Mouse (Mus musculus) WW6 (cell line): ENCODE measurements around the gene Slc7a14.

Experiments used
- DNase-seq: peaks from one replicate; pipeline ENCODE4 v3.0.0-alpha.2; 2013; ENCODE audit warnings: low read depth, low spot score

Slc7a14 gene

DNA sequence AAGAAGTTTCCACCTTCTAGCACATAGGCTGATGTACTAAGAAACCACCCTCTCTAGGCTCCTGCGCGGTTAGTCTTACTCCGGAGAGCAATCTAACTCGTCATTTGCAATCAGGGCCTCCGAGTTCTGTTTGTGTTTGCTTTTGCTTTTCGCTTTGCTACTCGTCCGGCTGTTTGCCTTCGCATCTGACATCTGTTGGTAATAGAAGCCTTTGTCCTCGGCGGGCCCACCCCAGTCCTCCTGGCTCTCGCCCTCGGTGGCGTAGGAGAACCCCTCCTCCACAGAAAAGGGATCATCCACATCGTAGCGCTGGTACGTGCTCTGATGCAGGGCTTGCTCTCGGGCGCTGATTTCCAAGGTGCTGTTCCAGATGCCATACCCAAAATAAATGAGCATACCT is 101.2 kb downstream of the Slc7a14 start:
- DNase-seq, result no peak

GRCm38 (mm10) chr3:31208458-31208994 is 101.7 kb downstream of the Slc7a14 start:
- no peak for DNase-seq

DNA sequence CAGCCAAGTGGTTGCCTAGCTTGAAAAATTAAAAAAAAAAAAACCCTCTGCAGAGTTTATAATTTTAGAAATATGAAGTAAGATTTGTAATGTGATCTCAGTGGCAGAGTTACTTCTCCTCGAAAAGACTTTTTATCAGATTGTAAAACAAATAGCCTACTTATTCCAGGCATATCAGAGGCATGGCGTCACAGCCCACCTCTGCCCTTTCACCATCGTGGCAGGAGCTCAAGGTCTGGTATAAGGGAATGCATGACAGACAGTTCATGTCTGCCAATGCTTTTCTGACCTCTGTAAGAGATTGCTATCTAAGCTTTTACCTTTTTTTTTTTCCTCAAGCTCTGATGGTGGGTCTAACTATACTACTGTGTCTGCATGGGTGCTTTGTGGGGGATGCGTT is 102.1 kb downstream of the Slc7a14 start:
- no peak for DNase-seq

- DNase-seq, result no peak
Measured at GRCm38 (mm10) chr3:31205167-31205566, 105.0 kb downstream of the Slc7a14 start.

- DNase-seq, result no peak
Measured at GRCm38 (mm10) chr3:31203947-31204346, 106.2 kb downstream of the Slc7a14 start.

DNA sequence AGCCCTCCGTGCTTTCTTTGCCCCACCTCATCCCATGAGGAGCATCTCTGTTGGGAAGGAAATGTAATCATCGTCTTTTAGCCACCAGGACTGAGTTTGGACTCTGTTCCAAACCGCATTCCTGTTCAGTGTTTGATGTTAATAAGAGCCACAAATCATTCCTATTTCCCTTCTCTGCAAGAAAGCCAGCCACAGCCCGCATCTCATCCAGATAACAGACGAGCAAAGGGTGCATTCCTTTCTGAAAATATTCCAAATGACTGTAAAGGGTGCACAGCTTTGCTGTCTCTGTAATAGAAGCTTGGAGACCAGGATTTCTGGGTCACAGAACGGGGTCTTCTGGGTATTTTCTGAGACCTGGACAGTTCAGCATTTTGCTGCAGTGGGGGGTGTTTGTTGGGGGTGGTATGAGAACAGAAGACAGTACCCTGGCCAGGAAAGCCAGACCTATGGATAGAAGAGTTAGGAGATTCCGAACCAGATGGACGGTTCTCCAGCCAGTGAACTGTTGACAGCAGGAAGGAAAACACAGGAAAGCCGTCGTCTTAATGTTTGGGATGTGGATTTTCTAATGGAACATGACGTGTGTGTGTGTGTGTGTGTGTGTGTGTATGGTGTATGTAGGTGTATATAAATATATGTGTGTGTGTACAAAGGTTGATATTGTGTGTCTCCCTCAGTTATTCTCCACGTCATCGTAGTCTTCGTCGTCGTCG is 110.9 kb downstream of the Slc7a14 start:
- DNase-seq, result no peak

- DNase-seq, result no peak
Measured at GRCm38 (mm10) chr3:31191402-31191801, 118.8 kb downstream of the Slc7a14 start.

DNA sequence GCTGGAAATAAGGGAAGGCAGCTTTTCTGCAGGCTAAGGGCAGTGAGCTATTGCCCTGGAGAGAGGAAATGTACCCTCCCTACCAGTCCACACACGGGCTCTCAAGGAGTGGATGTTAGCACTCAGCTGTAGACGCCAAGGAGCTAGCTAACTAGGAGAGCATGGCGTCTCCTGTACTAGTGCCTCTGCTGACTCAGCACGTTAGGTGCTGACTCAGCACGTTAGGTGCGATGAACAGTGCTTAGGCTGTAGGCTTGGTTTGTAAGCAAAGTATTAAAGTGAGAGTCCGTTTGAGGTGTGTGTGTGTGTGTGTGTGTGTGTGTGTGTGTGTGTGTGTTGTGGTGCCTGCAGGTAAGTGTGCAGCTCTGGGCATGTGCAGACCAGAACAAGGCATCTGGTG is 119.8 kb downstream of the Slc7a14 start:
- DNase-seq, result no peak

DNA sequence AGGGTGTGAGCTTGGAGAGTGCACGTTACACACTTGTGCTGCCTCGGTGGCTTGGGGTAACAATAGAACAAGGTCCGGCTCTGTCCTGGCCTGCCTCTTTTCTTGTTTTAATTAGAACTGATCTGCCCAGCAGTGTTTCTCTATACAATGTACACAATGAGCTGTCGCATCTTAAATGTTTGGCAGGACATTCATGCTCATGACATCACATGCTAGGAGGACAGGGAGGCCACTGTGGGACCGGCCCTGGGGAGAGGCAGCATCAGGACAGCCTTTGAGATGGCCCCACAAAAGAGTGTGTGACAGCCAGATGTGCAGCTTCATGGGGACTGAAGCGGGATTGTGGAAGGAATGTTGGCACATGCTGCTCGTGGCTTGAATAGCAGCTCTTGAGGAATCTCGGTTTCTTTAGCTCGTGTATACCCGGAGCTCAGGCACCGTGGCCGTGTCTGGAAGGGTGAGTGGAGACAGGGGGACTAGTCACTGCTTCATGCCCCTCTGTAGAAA is 143.8 kb downstream of the Slc7a14 start:
- DNase-seq, result no peak

GRCm38 (mm10) chr3:31165803-31166202 is 144.4 kb downstream of the Slc7a14 start:
- DNase-seq, result no peak

DNA sequence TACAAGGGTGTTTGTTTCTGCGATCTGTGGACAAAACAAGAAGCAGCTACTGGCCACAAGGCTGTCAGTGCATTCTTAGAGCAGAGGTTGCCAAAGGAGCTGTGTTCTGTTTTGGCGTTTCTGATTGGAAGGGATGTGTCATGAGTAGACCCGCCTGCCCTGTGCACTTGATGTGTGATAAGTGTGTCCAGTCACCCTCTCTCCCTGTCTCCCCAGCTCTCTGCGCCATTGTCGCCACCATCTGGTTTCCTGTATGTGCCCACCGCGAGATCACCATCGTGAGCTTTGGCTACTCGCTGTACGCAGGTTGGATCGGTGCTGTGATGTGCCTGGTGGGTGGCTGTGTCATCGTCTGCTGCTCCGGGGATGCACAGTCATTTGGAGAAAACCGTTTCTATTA is 147.3 kb downstream of the Slc7a14 start:
- DNase-seq, result no peak

- no peak for DNase-seq
Measured at GRCm38 (mm10) chr3:31161336-31161735, 148.8 kb downstream of the Slc7a14 start.

DNA sequence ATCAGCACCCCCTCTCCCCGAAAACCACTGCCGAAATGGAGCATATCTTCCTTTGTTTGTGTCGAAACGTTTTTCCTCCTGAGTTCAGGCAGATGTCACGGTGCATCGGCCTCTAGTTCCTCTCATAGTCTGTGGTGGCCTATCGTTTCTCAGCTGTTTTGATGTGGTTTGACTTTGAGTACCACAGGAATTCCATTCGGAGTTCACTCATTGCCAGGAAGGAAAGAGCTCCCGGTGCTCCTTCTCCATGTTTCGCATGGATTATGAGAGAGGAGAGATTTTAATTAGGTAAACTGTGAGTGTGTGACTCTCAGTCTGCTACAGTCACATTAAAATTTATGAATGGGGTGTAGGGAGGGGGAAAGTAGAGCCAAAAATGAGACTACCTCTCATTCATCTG is 150.1 kb downstream of the Slc7a14 start:
- DNase-seq, result no peak

GRCm38 (mm10) chr3:31157776-31158175 is 152.4 kb downstream of the Slc7a14 start:
- DNase-seq, result no peak

DNA sequence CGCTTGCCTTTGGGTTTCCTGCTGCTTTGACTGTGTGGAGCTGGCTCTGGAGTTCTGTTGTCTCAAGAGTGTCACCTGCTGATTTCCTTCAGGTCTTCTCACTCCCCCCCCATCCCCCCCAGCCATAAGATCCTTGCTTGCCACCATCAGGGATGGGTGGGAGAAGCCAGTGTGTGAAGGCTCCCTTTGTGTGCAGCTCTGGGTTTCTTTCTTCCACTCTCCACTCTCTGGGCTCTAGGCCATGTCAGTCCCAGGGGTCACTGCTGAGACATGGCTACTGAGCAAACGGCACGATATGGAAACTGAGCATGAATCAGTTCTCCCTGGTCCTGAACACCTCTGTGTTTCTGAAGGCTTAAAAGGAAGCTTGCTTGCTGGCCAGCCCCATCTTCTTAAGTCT is 154.1 kb downstream of the Slc7a14 start:
- DNase-seq, result no peak
